Mouse (Mus musculus) lung, postnatal 0 days (tissue): ENCODE measurements at regions not wholly inside any gene's neighbourhood (a gene's known extent, or its start where the extent isn't known, plus 50 kb on each side); places are given as distances from the start of the nearest gene placed in this dataset.

Experiments used
- ATAC-seq: fragments of 200-750 bp; cut with Nextera tagmentation; 2 replicates; pipeline ENCODE4 v1.8.0; 2017; ENCODE audit warnings: moderate library complexity
- DNase-seq: peaks from one replicate; pipeline ENCODE4 v3.0.0-alpha.2; 2016; ENCODE audit warnings: low spot score
- H3K27ac ChIP-seq: fragments of 300-500 bp; sonication (generic); 2 replicates; pipeline ENCODE4 v1.5.1; 2014; ENCODE audit warnings: antibody characterized with exemption, mild to moderate bottlenecking, low read length, mixed read lengths
- H3K27me3 ChIP-seq: fragments of 300-500 bp; sonication (generic); replicated peaks from 2 replicates; pipeline ENCODE4 v1.6.1; 2014; ENCODE audit warnings: low read length, mixed read lengths; ENCODE audit not compliant: insufficient read depth
- H3K36me3 ChIP-seq: fragments of 300-500 bp; sonication (generic); 2 replicates; pipeline ENCODE4 v1.6.1; 2014; ENCODE audit warnings: low read length, mixed read lengths; ENCODE audit not compliant: insufficient read depth
- H3K4me1 ChIP-seq: fragments of 300-500 bp; sonication (generic); 2 replicates; pipeline ENCODE4 v1.6.1; 2014; ENCODE audit warnings: antibody characterized with exemption, low read depth, low read length, mixed read lengths; ENCODE audit not compliant: insufficient read depth
- H3K4me2 ChIP-seq: fragments of 300-500 bp; sonication (generic); replicated peaks from 2 replicates; pipeline ENCODE4 v1.6.1; 2014; ENCODE audit warnings: low read depth, mild to moderate bottlenecking, low read length, moderate library complexity, mixed read lengths
- H3K4me3 ChIP-seq: fragments of 300-500 bp; sonication (generic); 2 replicates; pipeline ENCODE4 v1.5.1; 2014; ENCODE audit warnings: low read depth, low read length
- H3K9ac ChIP-seq: fragments of 300-500 bp; sonication (generic); replicated peaks from 2 replicates; pipeline ENCODE4 v1.6.1; 2014; ENCODE audit warnings: low read depth, mild to moderate bottlenecking
- H3K9me3 ChIP-seq: fragments of 300-500 bp; sonication (generic); 2 replicates; pipeline ENCODE4 v1.6.1; 2016; ENCODE audit warnings: low read length, mixed read lengths
- CTCF ChIP-seq: IDR thresholded peaks from 2 replicates; pipeline ENCODE4 v1.5.1; 2016; ENCODE audit warnings: antibody characterized with exemption, mild to moderate bottlenecking
- EP300 ChIP-seq: IDR thresholded peaks from 2 replicates; pipeline ENCODE4 v1.6.1; 2016; ENCODE audit warnings: antibody characterized with exemption, mild to moderate bottlenecking, control low read depth
- WGBS: fragments of 180-500 bp; shearing (Covaris S2); extraction: QIAGEN DNeasy Blood & Tissue Kit; methylation state at CpG from one replicate; pipeline ENCODE4 v1.1.7; 2014; 5-methylcytosine and 5-hydroxymethylcytosine counted together

GRCm38 (mm10) chr14:25143051-25143450, 315.9 kb upstream of the Zmiz1 start:
- Histone ChIP-seq H3K9ac (no peak overlapping the region), H3K27ac (no peak overlapping the region), H3K4me3 (no peak overlapping the region), H3K27me3 (no peaks in the 10 kb centered on the region), H3K36me3 (no peaks in the 10 kb centered on the region), H3K4me2 (no peak overlapping the region), H3K4me1 (no peaks in the 10 kb centered on the region; the same call in 1 of the 2 replicates), H3K9me3 (no peaks in the 10 kb centered on the region)
- WGBS = 59% methylated on average over 4 of the region's 4 CpGs
- ATAC-seq (no peak), DNase-seq (peak; percentile 67)
- TF ChIP-seq CTCF (no peak), EP300 (no peak)

GRCm38 (mm10) chr14:25147731-25148130, 311.3 kb upstream of the Zmiz1 start:
- Histone ChIP-seq H3K4me1 (no peaks in the 10 kb centered on the region), H3K27me3 (no peaks in the 10 kb centered on the region), H3K9ac (no peak overlapping the region), H3K9me3 (no peaks in the 10 kb centered on the region), H3K4me2 (no peak overlapping the region), H3K4me3 (no peak overlapping the region), H3K36me3 (no peaks in the 10 kb centered on the region), H3K27ac (no peak overlapping the region)
- no peak for DNase-seq
- TF ChIP-seq CTCF (no peak), EP300 (no peak)
- no peak for ATAC-seq
- 95% methylated on average over 2 of the region's 2 CpGs for WGBS

- 86% methylated on average over 1 of the region's 1 CpGs for WGBS
- Histone ChIP-seq H3K27me3 (no peaks in the 10 kb centered on the region), H3K36me3 (no peaks in the 10 kb centered on the region), H3K4me3 (no peak overlapping the region), H3K9ac (no peak overlapping the region), H3K4me1 (no peaks in the 10 kb centered on the region; the same call in 1 of the 2 replicates), H3K27ac (no peak overlapping the region), H3K4me2 (no peak overlapping the region), H3K9me3 (no peaks in the 10 kb centered on the region)
- TF ChIP-seq CTCF = peak; percentile 19; the same call in 1 of the 2 replicates
- TF ChIP-seq EP300 = no peak
- DNase-seq (no peak), ATAC-seq (no peak)
Observed at GRCm38 (mm10) chr14:25150968-25151367, 308.0 kb upstream of the Zmiz1 start.

GRCm38 (mm10) chr14:25151485-25151884, 307.5 kb upstream of the Zmiz1 start:
- 76% methylated on average over 2 of the region's 2 CpGs for WGBS
- DNase-seq (no peak), ATAC-seq (no peak)
- Histone ChIP-seq H3K27me3 (no peaks in the 10 kb centered on the region), H3K9ac (no peak overlapping the region), H3K4me1 (no peaks in the 10 kb centered on the region; the same call in 1 of the 2 replicates), H3K36me3 (no peaks in the 10 kb centered on the region), H3K9me3 (no peaks in the 10 kb centered on the region), H3K27ac (no peak overlapping the region), H3K4me3 (no peak overlapping the region), H3K4me2 (no peak overlapping the region)
- TF ChIP-seq CTCF = no peak
- no peak for TF ChIP-seq EP300

- no peak overlapping the region for H3K27ac ChIP-seq
Observed at GRCm38 (mm10) chr14:25153573-25153972, 305.4 kb upstream of the Zmiz1 start.

GRCm38 (mm10) chr14:25154180-25154579, 304.8 kb upstream of the Zmiz1 start:
- no peaks in the 10 kb centered on the region for H3K27me3 ChIP-seq
- H3K36me3 ChIP-seq = no peaks in the 10 kb centered on the region
- peak; percentile 84 for ATAC-seq
- H3K27ac ChIP-seq = no peak overlapping the region
- WGBS = 54% methylated on average over 8 of the region's 8 CpGs
- DNase-seq = peak; percentile 66
- no peaks in the 10 kb centered on the region for H3K9me3 ChIP-seq
- H3K4me3 ChIP-seq = no peak overlapping the region
- no peak for TF ChIP-seq CTCF
- peak; percentile 61; the same call in 1 of the 2 replicates for TF ChIP-seq EP300
- no peak overlapping the region for H3K9ac ChIP-seq
- H3K4me2 ChIP-seq = no peak overlapping the region
- H3K4me1 ChIP-seq = no peaks in the 10 kb centered on the region; the same call in 1 of the 2 replicates

More at GRCm38 (mm10) chr14:25153573-25153972, 305.4 kb upstream of the Zmiz1 start:
- DNase-seq (no peak), ATAC-seq (no peak)
- no peak overlapping the region for H3K9ac ChIP-seq
- 76% methylated on average over 4 of the region's 4 CpGs for WGBS
- TF ChIP-seq EP300 = no peak
- no peak for TF ChIP-seq CTCF
- no peaks in the 10 kb centered on the region for H3K9me3 ChIP-seq
- H3K27me3 ChIP-seq = no peaks in the 10 kb centered on the region
- no peaks in the 10 kb centered on the region; the same call in 1 of the 2 replicates for H3K4me1 ChIP-seq
- H3K4me2 ChIP-seq = no peak overlapping the region
- no peaks in the 10 kb centered on the region for H3K36me3 ChIP-seq
- H3K4me3 ChIP-seq = no peak overlapping the region
